9 mouse cellular contexts compared by ENCODE assay signal in genomic region chr9:92820721-92821120, GRCm38 (mm10).
DNase-seq lines count a peak whose midpoint lies in the region; ATAC-seq and TF ChIP-seq lines count a peak whose summit lies in the region.
"Had no signal": no experiment of that assay in that cellular context is flagged by ENCODE, and none has a peak within 500 bp of the region (broad histone marks: within the 10 kb centered on the region; RNA-seq: fewer than 3 reads in every experiment).

No protein-coding gene starts in this region.

- no peak for TF ChIP-seq EP300 in lung, postnatal 0 days (IDR thresholded peaks at IDR 0.05)

- no peak overlapping the region for H3K9ac ChIP-seq in forebrain, postnatal 0 days
- no peak overlapping the region for H3K9ac ChIP-seq in forebrain, embryonic 16.5 days (replicated peaks; ENCODE audit: low read depth, low read length)
- H3K9ac ChIP-seq in lung, postnatal 0 days (replicated peaks; ENCODE audit: low read depth) = no peak overlapping the region
- H3K9ac ChIP-seq in hindbrain, embryonic 14.5 days = peak overlapping the region; percentile 28; the same call in 1 of the 2 replicates
- H3K9ac ChIP-seq: liver, embryonic 15.5 days had no signal

- H3K4me1 ChIP-seq in forebrain, postnatal 0 days (ENCODE audit: insufficient read depth) = no peaks in the 10 kb centered on the region
- H3K4me1 ChIP-seq in forebrain, embryonic 16.5 days (replicated peaks; ENCODE audit: control insufficient read depth, insufficient read depth, low read length) = no peaks in the 10 kb centered on the region
- H3K4me1 ChIP-seq in lung, postnatal 0 days (ENCODE audit: insufficient read depth, low read depth, low read length) = no peaks in the 10 kb centered on the region
- no peaks in the 10 kb centered on the region; the same call in 1 of the 2 replicates for H3K4me1 ChIP-seq in hindbrain, embryonic 14.5 days (replicated peaks; ENCODE audit: control insufficient read depth, insufficient read depth, low read length)
- H3K4me1 ChIP-seq: liver, embryonic 15.5 days had no signal

- H3K4me3 ChIP-seq in forebrain, postnatal 0 days (ENCODE audit: low read depth, low read length) = no peak overlapping the region
- no peak overlapping the region for H3K4me3 ChIP-seq in forebrain, embryonic 16.5 days (replicated peaks; ENCODE audit: low read length)
- no peak overlapping the region for H3K4me3 ChIP-seq in lung, postnatal 0 days (ENCODE audit: low read depth, low read length)
- peak overlapping the region; percentile 2; the same call in 1 of the 2 replicates for H3K4me3 ChIP-seq in hindbrain, embryonic 14.5 days (replicated peaks; ENCODE audit: low read length)
- H3K4me3 ChIP-seq: liver, embryonic 15.5 days had no signal

- no peaks in the 10 kb centered on the region for H3K27me3 ChIP-seq in forebrain, postnatal 0 days (ENCODE audit: insufficient read depth, low read length)
- H3K27me3 ChIP-seq in forebrain, embryonic 16.5 days (replicated peaks; ENCODE audit: control insufficient read depth, insufficient read depth, low read length) = no peaks in the 10 kb centered on the region
- H3K27me3 ChIP-seq in lung, postnatal 0 days (replicated peaks; ENCODE audit: insufficient read depth, low read length) = no peaks in the 10 kb centered on the region
- H3K27me3 ChIP-seq in hindbrain, embryonic 14.5 days (ENCODE audit: control insufficient read depth, insufficient read depth, low read length) = no peaks in the 10 kb centered on the region
- H3K27me3 ChIP-seq: liver, embryonic 15.5 days had no signal

- H3K4me2 ChIP-seq in forebrain, postnatal 0 days (ENCODE audit: low read depth) = no peak overlapping the region
- no peak overlapping the region for H3K4me2 ChIP-seq in forebrain, embryonic 16.5 days (ENCODE audit: low read length)
- 0 out of 2 replicates have a peak overlapping the region, but pooled peaks have one; percentile 25 for H3K4me2 ChIP-seq in lung, postnatal 0 days (replicated peaks; ENCODE audit: low read depth, low read length)
- H3K4me2 ChIP-seq in hindbrain, embryonic 14.5 days (replicated peaks) = peak overlapping the region; percentile 46
- H3K4me2 ChIP-seq: liver, embryonic 15.5 days had no signal

- 52% methylated on average over 11 of the region's 11 CpGs for WGBS in forebrain, postnatal 0 days
- WGBS in forebrain, embryonic 16.5 days = 64% methylated on average over 11 of the region's 11 CpGs
- WGBS in lung, postnatal 0 days = 52% methylated on average over 11 of the region's 11 CpGs
- WGBS in hindbrain, embryonic 14.5 days = 27% methylated on average over 11 of the region's 11 CpGs

- DNase-seq in forebrain, postnatal 0 days = peak; percentile 0
- no peak for DNase-seq in lung, postnatal 0 days (ENCODE audit: low spot score)
- no peak for DNase-seq in lung, adult 18-20 months
- DNase-seq in hindbrain, embryonic 14.5 days (ENCODE audit: low spot score) = peak; percentile 31
- peak; percentile 43 for DNase-seq in retina, embryonic 14.5 days (ENCODE audit: low spot score)
- no peak for DNase-seq in spleen, postnatal 36 days (ENCODE audit: low spot score in 2 of 2)
- DNase-seq in left cerebral cortex, postnatal 25 days (ENCODE audit: low spot score in 2 of 2) = no peak

- no peaks in the 10 kb centered on the region for H3K36me3 ChIP-seq in forebrain, postnatal 0 days (ENCODE audit: insufficient read depth)
- H3K36me3 ChIP-seq in forebrain, embryonic 16.5 days (ENCODE audit: control insufficient read depth, insufficient read depth) = no peaks in the 10 kb centered on the region
- H3K36me3 ChIP-seq in lung, postnatal 0 days (ENCODE audit: insufficient read depth, low read length) = no peaks in the 10 kb centered on the region
- H3K36me3 ChIP-seq in hindbrain, embryonic 14.5 days (replicated peaks; ENCODE audit: control insufficient read depth, insufficient read depth) = no peaks in the 10 kb centered on the region
- H3K36me3 ChIP-seq: liver, embryonic 15.5 days had no signal

- no peak for ATAC-seq in forebrain, postnatal 0 days
- ATAC-seq in forebrain, embryonic 16.5 days = no peak
- no peak for ATAC-seq in lung, postnatal 0 days
- ATAC-seq in hindbrain, embryonic 14.5 days (ENCODE audit: low FRiP score) = peak; percentile 66; the same call in 1 of the 2 replicates

- no peaks in the 10 kb centered on the region for H3K9me3 ChIP-seq in forebrain, postnatal 0 days (ENCODE audit: low read length)
- H3K9me3 ChIP-seq in forebrain, embryonic 16.5 days (ENCODE audit: control insufficient read depth, low read length) = no peaks in the 10 kb centered on the region
- no peaks in the 10 kb centered on the region for H3K9me3 ChIP-seq in lung, postnatal 0 days (ENCODE audit: low read length)
- H3K9me3 ChIP-seq in hindbrain, embryonic 14.5 days (ENCODE audit: control insufficient read depth, low read length) = no peaks in the 10 kb centered on the region
- H3K9me3 ChIP-seq: liver, embryonic 15.5 days had no signal

- TF ChIP-seq CTCF in forebrain, postnatal 0 days (IDR thresholded peaks at IDR 0.05; ENCODE audit: low read depth) = no peak
- TF ChIP-seq CTCF in lung, postnatal 0 days (IDR thresholded peaks at IDR 0.05) = no peak

- intact Hi-C loops in left cerebral cortex, postnatal 25 days (cut with DNase I) = no loop called here

- H3K27ac ChIP-seq in forebrain, postnatal 0 days (ENCODE audit: low read depth, low read length) = no peak overlapping the region
- no peak overlapping the region for H3K27ac ChIP-seq in forebrain, embryonic 16.5 days (ENCODE audit: low read length)
- no peak overlapping the region for H3K27ac ChIP-seq in lung, postnatal 0 days (ENCODE audit: low read length)
- H3K27ac ChIP-seq in hindbrain, embryonic 14.5 days = no peak overlapping the region
- H3K27ac ChIP-seq: liver, embryonic 15.5 days had no signal

Comparison
In these comparisons a context has a peak if more than half of its experiments do, and no peak if none do; other contexts are left out.
1. DNase-seq: peak in forebrain, postnatal 0 days (single experiment), hindbrain, embryonic 14.5 days (single experiment) and retina, embryonic 14.5 days (single experiment); none in lung, postnatal 0 days (single experiment), lung, adult 18-20 months (0 of 2), spleen, postnatal 36 days (0 of 2) and left cerebral cortex, postnatal 25 days (0 of 2).
2. H3K4me2 ChIP-seq: peak in lung, postnatal 0 days (single experiment) and hindbrain, embryonic 14.5 days (single experiment); none in forebrain, postnatal 0 days (single experiment) and forebrain, embryonic 16.5 days (single experiment).